Mouse (Mus musculus) limb, embryonic 15.5 days (tissue): ENCODE data around the gene Hax1. TPM values are rescaled to one million over a fixed set of nuclear protein-coding genes. Genes with fewer than 3 reads are reported as not detected.
A peak's percentile ranks its signal among the peaks of the same experiment; 100 is the strongest.

Source experiments
- ATAC-seq: fragments of 200-750 bp; cut with Nextera tagmentation; 2 replicates; pipeline ENCODE4 v1.8.0; 2017; ENCODE audit warnings: low read depth, moderate TSS enrichment; ENCODE audit not compliant: insufficient number of reproducible peaks, low FRiP score, low TSS enrichment
- H3K27ac ChIP-seq: fragments of 300-500 bp; sonication (generic); 2 replicates; pipeline ENCODE4 v1.5.1; 2015; ENCODE audit warnings: moderate library complexity, mild to moderate bottlenecking, inconsistent platforms
- H3K27me3 ChIP-seq: fragments of 300-500 bp; sonication (generic); 2 replicates; pipeline ENCODE4 v1.6.1; 2015; ENCODE audit warnings: inconsistent platforms
- H3K36me3 ChIP-seq: fragments of 300-500 bp; sonication (generic); 2 replicates; pipeline ENCODE4 v1.6.1; 2015; ENCODE audit warnings: inconsistent platforms
- H3K4me1 ChIP-seq: fragments of 300-500 bp; sonication (generic); 2 replicates; pipeline ENCODE4 v1.6.1; 2015; ENCODE audit warnings: inconsistent platforms
- H3K4me2 ChIP-seq: fragments of 300-500 bp; sonication (generic); 2 replicates; pipeline ENCODE4 v1.6.1; 2015; ENCODE audit warnings: mild to moderate bottlenecking, inconsistent platforms
- H3K4me3 ChIP-seq: fragments of 300-500 bp; sonication (generic); 2 replicates; pipeline ENCODE4 v1.5.1; 2015; ENCODE audit warnings: mild to moderate bottlenecking, inconsistent platforms
- H3K9ac ChIP-seq: fragments of 300-500 bp; sonication (generic); 2 replicates; pipeline ENCODE4 v1.6.1; 2015; ENCODE audit warnings: inconsistent platforms
- H3K9me3 ChIP-seq: fragments of 300-500 bp; sonication (generic); 2 replicates; pipeline ENCODE4 v1.6.1; 2016; ENCODE audit warnings: inconsistent platforms
- WGBS: fragments of 180-500 bp; shearing (Covaris S2); methylation state at CpG from one replicate; pipeline ENCODE4 v1.1.7; 2015; 5-methylcytosine and 5-hydroxymethylcytosine counted together
- polyA plus RNA-seq: library from polyadenylated mRNA; unstranded; fragments of >200 nt; fragmentation: Nextera tagmentation; extraction: Ambion mirVana; gene quantifications from 2 replicates; pipeline ENCODE4 v1.2.1, GENCODE M21; 2015

Hax1 gene
- polyA plus RNA-seq, 1 experiment from 2014 or later, result 143 TPM

DNA sequence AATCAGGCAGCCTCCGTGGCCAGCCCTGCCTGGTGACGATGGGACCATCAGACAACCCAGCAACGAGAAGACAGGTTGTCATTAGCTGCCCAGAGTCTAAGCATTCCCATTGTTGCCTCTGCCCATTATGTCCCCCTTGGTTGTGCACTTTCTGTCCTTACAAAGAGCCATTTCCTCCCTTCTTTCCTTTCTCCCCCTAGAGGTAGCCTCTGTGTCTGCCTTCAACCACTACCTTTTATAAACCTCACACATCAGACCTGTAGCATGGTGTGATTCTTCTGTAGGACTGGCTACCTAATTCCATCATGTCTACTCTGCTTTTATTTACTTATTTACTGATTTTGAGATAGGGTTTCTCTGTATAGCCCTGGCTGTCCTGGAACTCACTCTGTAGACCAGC is 11.4 kb downstream of the Hax1 start:
- Histone ChIP-seq H3K27ac (no peak overlapping the region), H3K4me1 (no peaks in the 10 kb centered on the region), H3K27me3 (no peaks in the 10 kb centered on the region), H3K4me3 (no peak overlapping the region), H3K36me3 (0 out of 2 replicates have a peak, but pooled peaks cover 3% of the 10 kb centered on the region), H3K9me3 (no peaks in the 10 kb centered on the region), H3K9ac (no peak overlapping the region), H3K4me2 (no peak overlapping the region)
- WGBS, result 57% methylated on average over 3 of the region's 3 CpGs
- ATAC-seq, result no peak

DNA sequence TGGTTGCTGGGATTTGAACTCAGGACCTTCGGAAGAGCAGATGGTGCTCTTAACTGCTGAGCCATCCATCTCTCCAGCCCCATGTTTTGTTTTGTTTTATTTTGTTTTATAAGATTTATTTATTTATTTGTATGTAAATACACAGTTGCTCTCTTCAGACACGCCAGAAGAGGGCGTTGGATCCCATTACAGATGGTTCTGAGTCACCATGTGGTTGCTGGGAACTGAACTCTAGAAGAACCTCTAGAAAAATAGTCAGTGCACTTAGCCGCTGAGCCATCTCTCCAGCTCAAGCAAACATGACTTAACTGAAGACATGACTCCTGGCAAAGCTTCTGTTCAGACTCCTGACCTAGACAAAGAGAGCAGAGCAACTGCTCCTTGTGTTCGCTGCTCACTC is 16.2 kb downstream of the Hax1 start:
- Histone ChIP-seq H3K4me2 (no peak overlapping the region), H3K27ac (no peak overlapping the region), H3K9ac (no peak overlapping the region), H3K9me3 (no peaks in the 10 kb centered on the region), H3K27me3 (no peaks in the 10 kb centered on the region), H3K4me3 (no peak overlapping the region), H3K4me1 (no peaks in the 10 kb centered on the region), H3K36me3 (no peaks in the 10 kb centered on the region)
- 75% methylated on average over 5 of the region's 5 CpGs for WGBS
- ATAC-seq, result no peak

DNA sequence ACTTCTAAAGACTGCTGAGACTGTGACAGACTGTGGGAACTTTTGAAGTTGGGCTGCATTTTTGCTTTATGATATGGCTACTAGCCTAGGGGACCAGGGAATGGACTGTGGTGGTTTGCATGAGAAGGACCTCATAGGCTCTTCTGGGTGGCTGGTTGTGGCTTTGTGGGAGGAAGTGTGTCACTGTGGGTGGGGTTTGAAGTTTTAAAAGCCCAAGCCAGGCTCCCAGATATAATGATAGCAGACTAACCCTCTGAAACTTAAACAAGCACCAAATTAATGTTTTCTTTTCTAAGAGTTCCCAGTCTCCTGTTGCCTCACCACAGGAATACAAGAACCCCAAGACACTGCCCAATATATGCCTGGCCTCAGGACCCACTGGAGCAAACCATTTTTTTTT is 21.7 kb downstream of the Hax1 start:
- no peak overlapping the region for H3K27ac ChIP-seq
- no peak for ATAC-seq
- H3K4me1 ChIP-seq, result no peaks in the 10 kb centered on the region
- no peak overlapping the region for H3K4me2 ChIP-seq
- H3K4me3 ChIP-seq, result no peak overlapping the region
- H3K9ac ChIP-seq, result no peak overlapping the region
- H3K27me3 ChIP-seq, result no peaks in the 10 kb centered on the region
- H3K9me3 ChIP-seq, result no peaks in the 10 kb centered on the region
- no peaks in the 10 kb centered on the region for H3K36me3 ChIP-seq

DNA sequence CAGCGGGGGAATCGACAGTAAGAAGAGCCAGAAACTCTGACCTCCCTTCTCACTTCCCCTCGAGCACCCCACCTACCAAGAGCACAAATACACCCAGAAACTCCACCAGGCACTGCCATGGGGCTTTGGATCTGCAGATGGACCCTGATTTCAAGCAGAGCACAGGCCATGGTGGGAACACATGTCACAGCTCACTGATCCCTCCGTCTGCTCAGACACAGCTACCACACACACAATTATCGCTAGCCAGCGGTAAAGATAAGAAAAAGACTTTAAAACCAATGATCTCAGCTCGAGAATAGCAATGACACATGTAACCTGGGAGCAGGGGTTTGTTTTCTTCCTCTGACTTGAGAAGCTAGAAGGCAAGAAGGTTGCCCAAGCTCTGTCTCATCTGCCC is 30.1 kb downstream of the Hax1 start:
- no peak overlapping the region for H3K27ac ChIP-seq
- peaks cover 9% of the 10 kb centered on the region for H3K4me1 ChIP-seq
- no peak overlapping the region for H3K4me2 ChIP-seq
- H3K9ac ChIP-seq, result no peak overlapping the region
- H3K27me3 ChIP-seq, result no peaks in the 10 kb centered on the region
- WGBS, result 77% methylated on average over 7 of the region's 7 CpGs
- no peak for ATAC-seq
- H3K9me3 ChIP-seq, result no peaks in the 10 kb centered on the region
- peaks cover 4% of the 10 kb centered on the region; the same call in 1 of the 2 replicates for H3K36me3 ChIP-seq
- H3K4me3 ChIP-seq, result no peak overlapping the region

DNA sequence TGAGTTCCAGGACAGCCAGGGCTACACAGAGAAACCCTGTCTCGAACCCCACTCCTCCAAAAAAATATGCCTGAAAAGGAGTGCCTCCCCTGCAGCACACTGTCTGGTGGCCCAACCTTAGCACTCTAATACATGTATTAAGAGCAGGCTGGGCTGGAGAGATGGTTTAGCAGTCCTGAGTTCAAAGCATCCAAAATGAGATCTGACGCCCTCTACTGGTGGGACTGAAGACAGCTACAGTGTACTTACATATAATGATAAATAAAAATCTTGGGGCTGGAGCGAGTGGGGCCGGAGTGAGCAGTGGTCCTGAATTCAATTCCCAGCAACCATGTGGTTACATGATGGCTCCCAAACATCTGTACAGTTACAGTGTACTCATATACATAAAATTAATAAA is 31.6 kb downstream of the Hax1 start:
- Histone ChIP-seq H3K36me3 (peaks cover 4% of the 10 kb centered on the region; the same call in 1 of the 2 replicates), H3K4me1 (peaks cover 12% of the 10 kb centered on the region), H3K9ac (no peak overlapping the region), H3K27me3 (no peaks in the 10 kb centered on the region), H3K27ac (no peak overlapping the region), H3K4me2 (no peak overlapping the region), H3K4me3 (no peak overlapping the region), H3K9me3 (no peaks in the 10 kb centered on the region)
- no peak for ATAC-seq
- 73% methylated on average over 4 of the region's 4 CpGs for WGBS

DNA sequence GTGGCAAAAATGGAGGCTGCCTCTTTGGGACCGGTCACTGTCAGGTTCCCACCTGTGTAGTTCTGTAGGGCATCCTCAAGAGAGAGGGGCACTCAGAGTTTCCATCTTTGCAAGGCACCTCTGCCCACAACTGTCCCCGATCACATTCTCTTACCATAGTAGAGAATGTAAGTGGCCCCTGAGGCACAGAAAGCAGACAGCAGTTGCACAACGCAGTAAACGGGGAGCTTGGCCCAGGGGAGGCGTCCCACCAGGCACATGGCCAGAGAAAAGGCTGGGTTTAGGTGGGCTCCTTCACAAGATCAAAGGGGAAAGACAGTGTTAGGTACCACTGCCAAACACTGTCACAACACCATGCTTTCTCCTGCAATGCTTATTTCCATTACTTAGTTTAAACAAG is 32.6 kb downstream of the Hax1 start:
- Histone ChIP-seq H3K27ac (no peak overlapping the region), H3K36me3 (peaks cover 4% of the 10 kb centered on the region; the same call in 1 of the 2 replicates), H3K27me3 (no peaks in the 10 kb centered on the region), H3K4me1 (peaks cover 22% of the 10 kb centered on the region), H3K4me3 (no peak overlapping the region), H3K4me2 (no peak overlapping the region), H3K9ac (no peak overlapping the region), H3K9me3 (no peaks in the 10 kb centered on the region)
- WGBS, result 82% methylated on average over 5 of the region's 5 CpGs
- no peak for ATAC-seq

DNA sequence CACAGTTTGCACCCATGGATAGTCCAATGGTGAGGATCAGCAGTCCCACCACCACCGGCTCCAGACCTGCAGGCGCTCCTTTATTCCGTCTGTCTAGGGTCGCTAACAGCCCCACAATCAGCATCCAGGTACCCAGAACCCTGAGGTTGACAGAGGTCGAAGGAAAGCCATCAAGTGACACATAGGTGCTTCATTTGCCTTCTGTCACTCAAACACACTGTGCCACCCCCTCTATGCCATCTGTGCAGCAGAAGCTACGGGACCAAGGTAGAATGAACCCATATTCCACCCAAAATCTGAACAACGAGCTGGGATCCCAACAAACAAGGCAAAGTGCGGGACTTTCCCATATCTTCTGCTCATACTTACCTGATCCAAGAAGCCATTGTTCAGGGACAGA is 33.0 kb downstream of the Hax1 start:
- WGBS, result 91% methylated on average over 8 of the region's 8 CpGs
- H3K9me3 ChIP-seq, result no peaks in the 10 kb centered on the region

GRCm38 (mm10) chr3:89963926-89964739 is 34.4 kb downstream of the Hax1 start:
- Histone ChIP-seq H3K36me3 (peaks cover 5% of the 10 kb centered on the region), H3K4me1 (peaks cover 40% of the 10 kb centered on the region), H3K27me3 (no peaks in the 10 kb centered on the region), H3K27ac (peak overlapping the region; percentile 97), H3K4me2 (peak overlapping the region; percentile 98), H3K4me3 (peak overlapping the region; percentile 89), H3K9ac (peak overlapping the region; percentile 92), H3K9me3 (no peaks in the 10 kb centered on the region)
- WGBS, result 28% methylated on average over 22 of the region's 22 CpGs
- ATAC-seq, result no peak

More for the DNA sequence above, 33.0 kb downstream of the Hax1 start:
- ATAC-seq, result no peak
- Histone ChIP-seq H3K27me3 (no peaks in the 10 kb centered on the region), H3K9ac (no peak overlapping the region), H3K4me3 (no peak overlapping the region), H3K36me3 (peaks cover 4% of the 10 kb centered on the region; the same call in 1 of the 2 replicates), H3K27ac (no peak overlapping the region), H3K4me2 (no peak overlapping the region), H3K4me1 (peaks cover 26% of the 10 kb centered on the region)

DNA sequence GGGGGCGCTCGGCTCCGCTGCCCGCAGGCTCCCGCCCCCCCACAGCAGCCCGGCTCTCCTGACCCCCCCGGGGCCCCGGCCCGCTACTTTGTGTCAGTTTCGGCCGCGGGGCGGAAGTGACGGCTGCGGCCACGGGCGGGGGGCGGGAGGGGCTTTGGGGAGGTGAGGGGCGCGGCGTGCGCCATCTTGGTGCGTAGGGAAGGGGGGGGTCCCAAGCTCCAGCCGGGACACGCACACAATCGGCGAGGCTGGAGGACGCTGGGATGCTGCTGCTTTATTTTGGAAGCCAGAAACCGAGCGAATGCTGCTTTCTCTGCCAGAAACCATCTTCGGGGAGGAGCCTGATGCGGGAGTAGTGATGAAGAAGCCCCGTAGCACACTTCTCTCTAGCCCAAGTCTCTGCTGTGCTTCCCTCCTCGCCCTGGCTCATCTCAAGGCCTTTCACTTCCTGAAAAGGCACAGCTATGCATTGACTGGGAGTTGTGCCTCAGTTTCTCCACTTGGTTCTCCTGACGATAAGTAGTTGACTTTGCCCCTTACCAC is 35.3 kb downstream of the Hax1 start, which contains the start of gene Atp8b2:
Gene Atp8b2 (minus strand): TSS at position 288 of the 543 bp plus-strand sequence.
- H3K27me3 ChIP-seq, result no peaks in the 10 kb centered on the region
- peak within 1 kb of the TSS; percentile 98 for H3K4me2 ChIP-seq
- H3K4me1 ChIP-seq, result peaks cover 43% of the 10 kb centered on the region
- no peaks in the 10 kb centered on the region for H3K9me3 ChIP-seq
- H3K27ac ChIP-seq, result peak within 1 kb of the TSS; percentile 97
- peak within 1 kb of the TSS; percentile 89 for H3K4me3 ChIP-seq
- H3K9ac ChIP-seq, result peak within 1 kb of the TSS; percentile 92
- H3K36me3 ChIP-seq, result peaks cover 14% of the 10 kb centered on the region
- peak; percentile 82 for ATAC-seq
- under 1% methylated on average over 28 of the region's 35 CpGs for WGBS

DNA sequence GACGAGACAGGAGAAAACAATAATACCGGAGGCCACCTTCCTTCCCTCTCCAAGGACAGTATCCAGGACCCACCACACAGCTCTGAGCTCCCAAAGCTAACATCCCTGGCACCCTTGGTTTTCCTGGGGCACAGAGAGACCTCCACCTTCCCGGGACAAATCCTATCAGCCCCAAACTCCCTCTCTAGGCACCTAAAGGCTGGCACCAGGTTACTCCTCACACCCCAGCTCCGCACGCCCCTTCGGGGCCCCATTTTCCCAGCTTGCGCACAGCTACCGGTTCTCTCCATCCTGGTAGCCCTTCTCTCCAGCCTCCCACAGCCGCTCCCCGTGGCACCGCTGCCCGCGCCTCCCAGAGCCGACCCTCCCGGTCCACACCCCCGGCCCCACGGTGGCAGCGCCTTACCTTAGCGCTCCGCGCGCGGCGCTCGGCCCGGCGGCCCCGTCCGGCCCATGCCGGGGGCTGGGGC is 35.8 kb downstream of the Hax1 start:
- ATAC-seq, result peak; percentile 7; the same call in 1 of the 2 replicates
- peaks cover 19% of the 10 kb centered on the region for H3K36me3 ChIP-seq
- H3K9me3 ChIP-seq, result no peaks in the 10 kb centered on the region
- peak overlapping the region; percentile 97 for H3K27ac ChIP-seq
- no peaks in the 10 kb centered on the region for H3K27me3 ChIP-seq
- peak overlapping the region; percentile 92 for H3K9ac ChIP-seq
- peak overlapping the region; percentile 89 for H3K4me3 ChIP-seq
- peak overlapping the region; percentile 98 for H3K4me2 ChIP-seq
- peaks cover 43% of the 10 kb centered on the region for H3K4me1 ChIP-seq
- under 1% methylated on average over 30 of the region's 30 CpGs for WGBS

DNA sequence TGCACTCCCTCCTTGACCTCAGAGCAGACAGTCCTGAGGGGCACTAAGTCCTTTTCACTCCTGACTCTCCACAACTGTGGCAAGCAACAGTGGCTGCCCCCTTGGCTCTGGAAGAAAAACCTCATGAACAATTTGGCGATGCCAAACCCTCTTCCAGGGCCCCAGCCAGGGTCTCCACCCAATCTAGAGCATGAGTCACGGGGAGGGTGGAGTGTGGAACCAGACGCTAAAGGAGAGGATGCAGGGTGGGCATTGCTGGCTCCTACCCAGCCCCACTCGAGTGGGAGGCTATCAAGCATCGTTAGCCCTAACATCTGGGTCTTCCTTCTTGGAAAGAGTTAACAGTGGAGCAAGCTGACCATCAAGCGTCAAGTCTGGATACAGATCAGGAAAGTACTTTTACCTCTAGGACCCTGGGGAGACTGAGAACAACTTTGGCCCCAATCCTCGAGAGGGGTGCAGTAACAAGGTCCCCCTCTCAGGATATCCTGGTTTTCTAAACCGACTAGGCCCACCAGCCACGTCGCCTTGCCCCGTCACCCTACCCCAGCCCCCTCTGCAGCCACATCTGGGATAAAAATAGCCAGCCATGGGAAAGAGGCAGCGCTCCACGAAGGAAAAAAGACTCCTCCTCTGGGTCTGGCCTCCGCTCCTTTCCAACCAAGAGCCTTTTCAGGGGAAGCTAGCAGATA is 36.4 kb downstream of the Hax1 start:
- Histone ChIP-seq H3K36me3 (peaks cover 24% of the 10 kb centered on the region), H3K9ac (peak overlapping the region; percentile 92), H3K4me3 (peak overlapping the region; percentile 89), H3K27ac (peak overlapping the region; percentile 97), H3K4me2 (peak overlapping the region; percentile 98), H3K27me3 (no peaks in the 10 kb centered on the region), H3K4me1 (peaks cover 43% of the 10 kb centered on the region), H3K9me3 (no peaks in the 10 kb centered on the region)
- no peak for ATAC-seq
- WGBS, result 2% methylated on average over 14 of the region's 14 CpGs

DNA sequence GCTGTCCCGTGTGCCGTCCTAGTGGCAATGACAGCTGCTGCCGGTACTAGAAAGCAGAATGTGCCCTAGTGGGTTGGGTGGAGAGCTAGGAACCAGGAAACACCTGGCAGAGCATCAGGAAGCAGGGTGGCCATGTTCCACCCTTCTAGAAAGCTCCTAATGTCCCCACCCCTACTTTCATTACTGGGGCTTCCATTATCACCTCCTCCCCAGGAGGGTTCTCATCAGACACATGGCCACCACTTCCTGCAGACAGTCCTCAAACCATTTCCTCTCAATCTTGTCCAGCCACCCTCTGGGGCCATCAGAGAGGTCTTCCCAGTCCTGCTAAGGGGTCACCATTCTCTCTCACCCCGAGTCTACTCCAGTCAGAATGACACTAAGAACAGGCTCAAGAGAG is 37.1 kb downstream of the Hax1 start:
- Histone ChIP-seq H3K9ac (peak overlapping the region; percentile 17; the same call in 1 of the 2 replicates), H3K36me3 (peaks cover 32% of the 10 kb centered on the region), H3K9me3 (no peaks in the 10 kb centered on the region), H3K4me2 (peak overlapping the region; percentile 98), H3K27ac (peak overlapping the region; percentile 97), H3K4me3 (peak overlapping the region; percentile 89), H3K4me1 (peaks cover 43% of the 10 kb centered on the region), H3K27me3 (no peaks in the 10 kb centered on the region)
- 41% methylated on average over 4 of the region's 4 CpGs for WGBS
- ATAC-seq, result no peak
